Mouse (Mus musculus): ENCODE results near the gene Slc38a5. TPM values are rescaled to one million over a fixed set of nuclear protein-coding genes. Genes with fewer than 3 reads are reported as not detected.
"Not testable (repeated sequence)": the region's sequence is repeated elsewhere in the genome, so short reads cannot be mapped to it uniquely, and the experiment has no call there.

Slc38a5 gene
- polyA plus RNA-seq, 1 experiment from 2014 or later: 4.7 TPM

DNA sequence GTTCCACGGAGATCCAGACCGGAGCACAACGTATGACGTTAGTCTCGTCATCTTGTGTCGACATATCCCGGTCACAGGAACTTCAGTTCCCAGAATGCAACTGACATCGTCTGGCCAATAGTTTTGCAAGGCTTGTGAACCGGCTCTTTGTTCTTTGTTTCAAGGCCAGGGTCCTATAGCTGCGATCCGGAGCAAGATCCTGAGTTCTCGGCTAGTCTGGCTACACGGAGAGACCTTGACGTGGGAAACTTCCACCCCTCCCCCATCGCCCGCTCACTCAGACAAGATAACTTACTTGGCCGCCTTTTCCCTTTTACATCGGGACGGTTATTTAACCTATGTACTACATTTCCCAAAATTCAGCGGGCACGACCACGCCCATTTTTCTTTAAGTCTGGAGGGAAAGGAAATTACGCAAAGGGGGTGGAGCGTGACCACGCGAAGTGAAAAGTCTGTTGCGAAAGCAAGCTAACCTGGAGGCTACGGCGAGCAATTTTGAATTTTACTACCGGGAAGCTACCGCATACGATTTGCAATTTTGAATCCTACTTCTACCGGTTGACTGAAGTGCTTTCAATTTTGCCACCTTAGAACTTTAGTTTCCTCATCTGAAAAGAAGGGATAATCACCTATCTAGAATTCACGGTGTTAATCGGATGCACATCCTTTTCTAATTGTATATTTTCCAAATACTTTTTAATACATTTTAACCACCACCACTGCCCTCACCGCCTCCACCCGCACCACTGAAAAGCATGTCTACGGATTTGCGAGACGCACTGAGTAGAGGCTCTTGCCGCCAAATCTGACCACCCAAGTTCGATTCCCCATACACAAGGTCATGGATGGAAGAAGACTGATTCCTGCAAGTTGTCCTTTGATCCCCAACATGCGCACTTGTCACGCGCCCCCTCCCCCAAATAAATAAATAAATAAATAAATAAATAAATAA is 18.3 kb upstream of the Slc38a5 start, which contains the start of gene Ftsj1:
TSS of gene Ftsj1 (minus strand) at position 73 of the 952 bp plus-strand sequence.
- Histone ChIP-seq H3K4me1 (replicated peaks) (peaks cover 7% of the 10 kb centered on the region; the same call in 1 of the 2 replicates), H3K36me3 (no peaks in the 10 kb centered on the region), H3K27ac (peak within 1 kb of the TSS; percentile 92), H3K27me3 (ENCODE audit: insufficient read depth, poor library complexity, severe bottlenecking) (no peaks in the 10 kb centered on the region), H3K9me3 (peaks cover 7% of the 10 kb centered on the region; the same call in 1 of the 2 replicates), H3K4me3 (peak within 1 kb of the TSS; percentile 62)
- DNase-seq (ENCODE audit: low spot score): peak; percentile 80
- WGBS: 13% methylated on average over 45 of the region's 45 CpGs

DNA sequence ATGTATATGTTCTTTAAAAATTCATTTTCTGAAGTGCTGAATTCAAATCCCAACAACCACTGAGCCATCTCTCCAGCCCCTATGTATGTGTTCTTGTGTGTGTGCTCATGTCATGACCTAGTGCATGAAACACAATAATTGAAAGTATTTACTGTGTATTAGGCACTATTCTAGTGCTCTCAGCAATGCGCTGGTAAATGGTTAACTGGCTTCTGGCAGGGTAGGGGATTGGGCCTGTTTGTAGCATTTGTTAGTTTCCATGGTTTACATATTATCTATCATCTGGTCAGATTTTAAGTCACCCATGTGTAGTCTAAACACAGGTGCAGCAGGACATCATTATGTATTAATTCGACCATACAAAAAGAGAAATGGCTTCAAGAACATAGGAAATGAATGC is 17.2 kb upstream of the Slc38a5 start:
- Histone ChIP-seq H3K4me1 (replicated peaks) (peaks cover 7% of the 10 kb centered on the region; the same call in 1 of the 2 replicates), H3K27ac (no peak overlapping the region), H3K27me3 (ENCODE audit: insufficient read depth, poor library complexity, severe bottlenecking) (no peaks in the 10 kb centered on the region), H3K36me3 (no peaks in the 10 kb centered on the region), H3K4me3 (no peak overlapping the region), H3K9me3 (peaks cover 9% of the 10 kb centered on the region; the same call in 1 of the 2 replicates)
- DNase-seq (ENCODE audit: low spot score): no peak
- 81% methylated on average over 2 of the region's 2 CpGs for WGBS

DNA sequence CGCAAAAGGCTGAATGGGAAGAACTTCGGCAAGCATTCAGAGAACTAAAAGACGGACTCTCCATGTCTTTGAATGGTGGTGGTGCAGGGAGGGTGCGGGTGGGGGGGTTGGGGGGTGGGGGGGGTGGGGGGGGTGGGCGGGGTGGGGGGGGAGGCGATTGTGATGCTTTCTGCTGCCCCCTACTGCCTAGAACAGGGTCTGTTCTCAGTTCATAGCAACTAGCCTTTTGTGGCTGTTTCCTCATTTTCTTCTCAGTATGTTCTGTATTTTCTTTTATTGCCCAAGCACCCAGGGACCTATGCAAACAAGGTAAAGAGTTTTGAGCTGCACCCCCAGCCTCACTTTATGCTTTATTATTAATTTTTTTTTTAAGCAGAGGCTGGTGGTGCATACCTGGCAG is 15.1 kb upstream of the Slc38a5 start:
- 16% methylated on average over 6 of the region's 6 CpGs for WGBS
- H3K27ac ChIP-seq: no peak overlapping the region
- no peak for DNase-seq (ENCODE audit: low spot score)
- H3K27me3 ChIP-seq (ENCODE audit: insufficient read depth, poor library complexity, severe bottlenecking): no peaks in the 10 kb centered on the region
- no peak overlapping the region for H3K4me3 ChIP-seq
- H3K36me3 ChIP-seq: no peaks in the 10 kb centered on the region
- peaks cover 7% of the 10 kb centered on the region; the same call in 1 of the 2 replicates for H3K4me1 ChIP-seq (replicated peaks)
- peaks cover 6% of the 10 kb centered on the region; the same call in 1 of the 2 replicates for H3K9me3 ChIP-seq

DNA sequence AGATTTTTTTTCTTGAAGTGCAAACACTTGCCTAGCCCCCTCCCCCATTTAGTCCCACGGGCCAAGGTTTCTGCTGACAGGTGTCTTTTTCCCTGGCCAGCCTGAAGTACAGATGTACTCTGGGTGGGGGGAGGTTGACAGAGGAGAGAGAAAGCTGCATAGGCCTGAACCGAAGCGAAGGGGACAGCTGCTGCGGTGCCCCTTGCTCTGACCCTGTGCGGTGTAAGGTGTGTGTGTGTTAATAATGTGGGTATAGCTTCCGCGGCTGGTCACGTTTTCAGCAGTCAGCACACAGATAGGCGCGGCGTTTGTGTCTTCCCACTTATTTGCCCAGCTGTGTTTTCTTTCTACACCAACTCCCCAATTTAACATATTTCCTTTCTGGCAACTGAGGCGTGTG is 11.5 kb upstream of the Slc38a5 start:
- H3K4me3 ChIP-seq: no peak overlapping the region
- no peaks in the 10 kb centered on the region for H3K27me3 ChIP-seq (ENCODE audit: insufficient read depth, poor library complexity, severe bottlenecking)
- WGBS: 81% methylated on average over 12 of the region's 12 CpGs
- H3K4me1 ChIP-seq (replicated peaks): no peaks in the 10 kb centered on the region
- no peak overlapping the region for H3K27ac ChIP-seq
- H3K9me3 ChIP-seq: peaks cover 4% of the 10 kb centered on the region; the same call in 1 of the 2 replicates
- DNase-seq (ENCODE audit: low spot score): no peak
- H3K36me3 ChIP-seq: no peaks in the 10 kb centered on the region

DNA sequence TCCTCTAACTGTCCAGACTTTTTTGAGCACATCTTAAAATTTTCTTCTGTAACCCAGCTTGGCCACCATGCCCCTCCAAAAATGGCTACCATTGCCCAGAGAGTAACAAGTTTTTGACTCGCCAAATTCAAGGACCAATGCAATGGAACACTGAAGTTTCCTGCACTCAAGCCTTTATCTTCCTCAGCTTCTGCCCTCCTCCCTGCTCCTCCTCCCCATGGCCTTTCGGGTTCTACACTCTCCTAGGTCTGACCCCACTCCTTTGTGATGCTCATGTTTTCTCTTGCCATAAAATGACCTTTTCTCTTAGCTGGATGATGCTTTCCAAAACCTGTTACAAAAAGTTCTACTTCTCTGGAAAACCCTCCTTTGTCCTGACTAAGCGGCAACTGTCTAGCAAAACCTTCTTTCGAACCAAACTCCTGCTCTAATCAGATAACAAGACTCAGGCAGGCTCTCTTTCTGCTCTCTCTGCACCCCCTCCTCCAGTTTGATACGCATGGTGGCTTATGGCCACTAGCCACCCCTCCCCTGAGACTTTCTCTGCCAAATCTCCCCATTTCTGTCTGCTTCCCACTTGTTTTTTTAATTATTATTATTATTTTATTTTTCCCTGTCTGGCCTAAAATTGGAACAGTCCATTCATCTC is 7.7 kb upstream of the Slc38a5 start:
- no peak overlapping the region for H3K27ac ChIP-seq
- WGBS: 71% methylated on average over 5 of the region's 5 CpGs
- no peak overlapping the region for H3K4me3 ChIP-seq
- no peaks in the 10 kb centered on the region for H3K27me3 ChIP-seq (ENCODE audit: insufficient read depth, poor library complexity, severe bottlenecking)
- no peaks in the 10 kb centered on the region for H3K4me1 ChIP-seq (replicated peaks)
- H3K36me3 ChIP-seq: no peaks in the 10 kb centered on the region
- peaks cover 2% of the 10 kb centered on the region; the same call in 1 of the 2 replicates for H3K9me3 ChIP-seq
- DNase-seq (ENCODE audit: low spot score): no peak

DNA sequence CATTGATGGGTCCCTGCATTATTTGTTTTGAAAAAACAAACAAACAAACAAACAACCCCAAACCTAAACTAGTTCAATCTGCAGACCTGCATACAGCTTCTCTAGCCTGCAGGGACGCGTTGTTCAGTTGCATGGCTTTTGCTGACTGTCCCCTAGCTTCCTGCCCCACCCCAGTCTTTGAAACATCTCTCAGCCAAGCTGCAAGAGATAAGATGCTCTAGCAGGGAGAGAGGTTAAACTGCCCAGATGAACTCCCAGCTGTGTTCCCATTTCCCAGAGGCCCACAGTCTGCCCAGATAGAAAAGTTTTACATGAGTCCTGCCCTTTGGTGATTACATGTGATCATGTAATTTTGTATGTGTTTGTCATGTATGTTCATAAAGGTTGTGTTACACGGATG is 6.7 kb upstream of the Slc38a5 start:
- Histone ChIP-seq H3K36me3 (no peaks in the 10 kb centered on the region), H3K4me3 (no peak overlapping the region), H3K27me3 (ENCODE audit: insufficient read depth, poor library complexity, severe bottlenecking) (no peaks in the 10 kb centered on the region), H3K9me3 (peaks cover 2% of the 10 kb centered on the region; the same call in 1 of the 2 replicates), H3K4me1 (replicated peaks) (no peaks in the 10 kb centered on the region), H3K27ac (no peak overlapping the region)
- no peak for DNase-seq (ENCODE audit: low spot score)
- 82% methylated on average over 3 of the region's 3 CpGs for WGBS

DNA sequence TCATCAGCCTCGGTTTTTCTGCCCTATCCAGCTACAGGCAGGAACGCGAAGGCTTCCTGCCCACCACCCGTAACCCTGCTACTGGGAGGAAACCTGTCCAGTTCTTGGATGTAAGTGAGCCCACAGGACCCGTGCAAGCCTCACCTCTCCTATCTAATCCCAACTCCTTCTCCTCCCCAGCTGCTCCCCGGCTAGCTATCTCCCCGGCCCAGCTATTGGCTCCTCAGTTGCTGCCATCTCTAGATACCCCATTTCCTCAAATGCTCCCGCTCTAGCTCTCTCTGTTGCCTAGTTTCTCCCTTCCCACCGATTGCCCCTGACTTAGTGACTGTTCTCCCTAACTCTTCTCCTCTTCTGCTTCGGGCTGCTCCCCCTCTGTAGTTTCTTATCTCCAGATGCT is 1.1 kb downstream of the Slc38a5 start:
- WGBS: 25% methylated on average over 10 of the region's 10 CpGs
- no peak for DNase-seq (ENCODE audit: low spot score)

DNA sequence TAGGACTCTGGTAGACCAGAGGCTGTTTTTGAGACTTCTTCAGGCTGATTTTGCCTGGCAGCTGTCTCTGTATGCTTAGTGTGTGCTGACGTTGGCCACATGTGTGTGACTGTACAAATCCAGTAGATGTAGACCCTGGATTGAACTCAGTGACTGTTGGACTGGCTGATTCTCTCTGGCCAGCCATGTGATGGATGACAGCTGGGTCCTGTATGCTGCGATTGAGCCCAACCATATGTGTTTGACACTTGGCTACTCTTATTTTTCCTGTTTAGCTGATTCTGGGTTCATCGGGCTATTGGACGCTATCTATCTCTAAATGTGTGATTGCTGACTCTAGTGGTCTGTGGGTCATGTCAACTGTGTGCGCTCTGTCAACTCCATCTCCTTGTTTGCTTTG is 3.1 kb downstream of the Slc38a5 start:
- Histone ChIP-seq H3K4me3 (no peak overlapping the region), H3K36me3 (no peaks in the 10 kb centered on the region), H3K9me3 (peaks cover 24% of the 10 kb centered on the region; the same call in 1 of the 2 replicates), H3K4me1 (replicated peaks) (no peaks in the 10 kb centered on the region), H3K27ac (no peak overlapping the region), H3K27me3 (ENCODE audit: insufficient read depth, poor library complexity, severe bottlenecking) (peaks cover 19% of the 10 kb centered on the region)
- 93% methylated on average over 5 of the region's 5 CpGs for WGBS
- DNase-seq (ENCODE audit: low spot score): no peak

More for the DNA sequence above, 1.1 kb downstream of the Slc38a5 start:
- Histone ChIP-seq H3K27ac (no peak overlapping the region), H3K4me1 (replicated peaks) (no peaks in the 10 kb centered on the region), H3K4me3 (0 out of 2 replicates have a peak overlapping the region, but pooled peaks have one; percentile 18), H3K27me3 (ENCODE audit: insufficient read depth, poor library complexity, severe bottlenecking) (peaks cover 19% of the 10 kb centered on the region), H3K9me3 (peaks cover 13% of the 10 kb centered on the region; the same call in 1 of the 2 replicates), H3K36me3 (no peaks in the 10 kb centered on the region)

DNA sequence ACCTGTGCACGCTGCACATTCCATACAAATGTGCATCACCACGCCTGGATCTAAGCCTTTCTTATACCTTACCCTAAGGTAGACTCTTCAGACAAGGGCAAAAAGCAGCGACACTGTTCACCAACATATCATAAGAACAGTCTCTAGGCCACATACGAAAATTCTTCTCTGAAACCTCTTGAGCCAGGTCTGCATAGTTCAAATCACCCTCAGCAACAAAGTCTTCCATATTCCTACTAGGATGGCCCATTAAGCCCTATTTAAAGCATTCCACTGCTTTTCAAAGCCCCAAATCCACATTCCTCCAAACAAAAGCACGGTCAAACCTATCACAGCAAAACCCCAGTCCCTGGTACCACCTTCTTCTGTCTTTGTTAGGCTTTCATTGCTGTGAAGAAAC is 17.7 kb downstream of the Slc38a5 start:
- Histone ChIP-seq H3K4me1 (replicated peaks) (no peaks in the 10 kb centered on the region), H3K27ac (no peak overlapping the region), H3K9me3 (no peaks in the 10 kb centered on the region), H3K27me3 (ENCODE audit: insufficient read depth, poor library complexity, severe bottlenecking) (no peaks in the 10 kb centered on the region), H3K4me3 (no peak overlapping the region), H3K36me3 (no peaks in the 10 kb centered on the region)
- no peak for DNase-seq (ENCODE audit: low spot score)
- WGBS: 78% methylated on average over 5 of the region's 5 CpGs

DNA sequence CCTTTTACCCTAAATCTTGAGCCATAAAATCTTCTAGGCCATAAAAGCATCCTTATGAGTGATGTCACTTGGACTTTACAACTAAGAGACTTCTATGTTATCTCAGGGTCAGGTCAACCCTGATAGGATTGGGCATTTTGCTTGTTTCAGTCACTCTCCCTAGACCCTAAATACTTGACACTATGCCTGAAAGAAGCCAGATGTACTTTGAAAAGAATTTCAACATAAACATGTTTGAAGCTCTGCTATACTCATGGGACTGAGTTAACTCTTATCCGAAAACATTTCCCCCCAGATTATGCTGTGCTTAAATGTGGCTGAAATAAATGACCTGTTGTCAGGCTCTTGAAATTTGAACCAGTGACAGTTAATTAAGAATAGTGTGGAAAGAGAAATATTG is 38.4 kb downstream of the Slc38a5 start:
- Histone ChIP-seq H3K36me3 (no peaks in the 10 kb centered on the region), H3K9me3 (no peaks in the 10 kb centered on the region; the same call in 1 of the 2 replicates), H3K27me3 (ENCODE audit: insufficient read depth, poor library complexity, severe bottlenecking) (no peaks in the 10 kb centered on the region), H3K4me1 (replicated peaks) (no peaks in the 10 kb centered on the region), H3K4me3 (no peak overlapping the region), H3K27ac (no peak overlapping the region)
- DNase-seq (ENCODE audit: low spot score): no peak
- WGBS: 93% methylated on average over 1 of the region's 1 CpGs

DNA sequence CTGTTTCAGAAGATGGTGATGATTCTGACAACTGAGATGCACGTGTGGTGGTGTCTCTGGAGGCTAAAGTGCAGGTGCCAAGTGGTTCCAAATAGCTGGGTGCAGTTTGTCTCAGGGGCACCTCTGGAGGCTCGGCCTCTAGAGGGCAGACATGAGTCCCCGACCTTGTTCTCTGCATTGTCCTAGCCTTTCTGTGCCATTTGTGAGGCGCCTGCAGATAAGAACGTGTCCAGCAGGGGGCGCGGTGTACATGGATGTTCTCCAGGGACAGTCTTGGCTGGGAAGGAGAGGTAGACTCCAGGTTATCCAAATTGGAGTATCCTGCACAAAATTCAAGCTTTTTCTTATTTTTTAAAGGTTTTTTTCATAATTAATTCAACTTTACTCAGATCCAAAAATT is 44.0 kb downstream of the Slc38a5 start:
- H3K9me3 ChIP-seq; H3K27ac ChIP-seq; H3K4me3 ChIP-seq; H3K4me1 ChIP-seq (replicated peaks); H3K36me3 ChIP-seq; H3K27me3 ChIP-seq (ENCODE audit: insufficient read depth, poor library complexity, severe bottlenecking): not testable (repeated sequence)
- WGBS: 10% methylated on average over 7 of the region's 7 CpGs
- DNase-seq (ENCODE audit: low spot score): peak; percentile 3

DNA sequence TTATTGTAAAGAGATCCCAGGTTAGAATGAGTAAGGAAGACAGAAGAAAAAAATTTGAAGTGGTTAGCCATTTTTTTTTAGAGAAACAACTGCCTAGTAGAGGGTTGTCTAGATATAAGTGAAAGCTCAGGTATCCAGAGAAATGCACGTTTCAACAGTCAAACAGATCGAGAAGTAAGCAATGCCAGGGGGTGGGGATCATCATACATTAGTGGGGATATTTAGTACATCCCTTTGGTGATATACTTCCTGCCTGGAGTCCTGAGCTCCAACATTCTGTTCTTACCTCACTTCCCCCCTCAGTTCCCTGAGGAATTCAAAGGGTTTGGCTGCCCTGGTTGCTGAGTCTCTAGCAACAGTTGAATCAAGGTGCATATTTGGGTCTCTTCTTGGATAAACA is 56.2 kb downstream of the Slc38a5 start, which contains the start of gene Ssxb10:
TSS of gene Ssxb10 (plus strand) at position 301 of the 400 bp plus-strand sequence.
- WGBS: 71% methylated on average over 2 of the region's 2 CpGs
- H3K36me3 ChIP-seq: no peaks in the 10 kb centered on the region
- H3K9me3 ChIP-seq: peaks cover 26% of the 10 kb centered on the region
- no peaks in the 10 kb centered on the region for H3K27me3 ChIP-seq (ENCODE audit: insufficient read depth, poor library complexity, severe bottlenecking)
- H3K4me3 ChIP-seq: no peak within 1 kb of the TSS
- no peak within 1 kb of the TSS for H3K27ac ChIP-seq
- no peak for DNase-seq (ENCODE audit: low spot score)
- no peaks in the 10 kb centered on the region for H3K4me1 ChIP-seq (replicated peaks)
